Mouse (Mus musculus): ENCODE results near the gene Arrdc3. TPM values are rescaled to one million over a fixed set of nuclear protein-coding genes. Genes with fewer than 3 reads are reported as not detected.
"Not testable (repeated sequence)": the region's sequence is repeated elsewhere in the genome, so short reads cannot be mapped to it uniquely, and the experiment has no call there.

The Arrdc3 gene
- polyA plus RNA-seq, 1 experiment from 2014 or later: 56.2 TPM

GRCm38 (mm10) chr13:80894928-80895327 is 11.7 kb downstream of the Arrdc3 start:
- not testable (repeated sequence) for H3K9me3 ChIP-seq (ENCODE audit: control insufficient read depth, low read length); H3K9ac ChIP-seq (ENCODE audit: low read length); ATAC-seq (ENCODE audit: insufficient number of reproducible peaks, insufficient read depth, low FRiP score, low read depth); H3K4me1 ChIP-seq (ENCODE audit: control insufficient read depth in 2 of 2, insufficient read depth in 2 of 2, low read length in 2 of 2); H3K4me3 ChIP-seq (ENCODE audit: control insufficient read depth in 1 of 2, insufficient read depth in 1 of 2, low read depth in 1 of 2, low read length in 2 of 2); H3K27ac ChIP-seq (replicated peaks in 1 of 2; ENCODE audit: control insufficient read depth in 1 of 2, insufficient read depth in 1 of 2, low read depth in 2 of 2, low read length in 2 of 2); H3K4me2 ChIP-seq (ENCODE audit: low read length); H3K27me3 ChIP-seq (ENCODE audit: control insufficient read depth, insufficient read depth, low read length)
- WGBS: 87% methylated on average over 3 of the region's 3 CpGs
- peaks cover 70% of the 10 kb centered on the region for H3K36me3 ChIP-seq (ENCODE audit: control insufficient read depth, insufficient read depth, low read length)

DNA sequence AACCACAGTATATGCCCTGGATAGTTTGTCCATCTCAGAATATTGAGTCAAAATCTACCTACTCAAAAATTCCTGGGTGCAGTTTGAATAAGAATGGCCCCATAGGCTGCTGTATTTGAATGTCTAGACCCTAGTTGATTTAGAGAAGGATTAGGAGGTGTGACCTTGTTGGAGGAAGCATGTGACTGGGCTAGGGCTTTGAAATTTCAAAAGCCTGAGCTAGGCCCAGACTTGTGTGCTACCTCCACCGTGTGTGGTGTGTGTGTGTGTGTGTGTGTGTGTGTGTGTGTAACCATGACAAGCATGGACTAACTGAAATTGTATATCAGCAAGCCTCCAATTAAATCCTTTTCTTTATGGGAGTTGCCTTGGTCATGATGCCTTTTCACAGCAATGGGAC is 14.2 kb downstream of the Arrdc3 start:
- Histone ChIP-seq H3K27ac (replicated peaks in 1 of 2; ENCODE audit: control insufficient read depth in 1 of 2, insufficient read depth in 1 of 2, low read depth in 2 of 2, low read length in 2 of 2) (no peak overlapping the region), H3K9ac (ENCODE audit: low read length) (no peak overlapping the region), H3K4me2 (ENCODE audit: low read length) (no peak overlapping the region), H3K36me3 (ENCODE audit: control insufficient read depth, insufficient read depth, low read length) (peaks cover 46% of the 10 kb centered on the region), H3K4me1 (ENCODE audit: control insufficient read depth in 2 of 2, insufficient read depth in 2 of 2, low read length in 2 of 2) (no peaks in the 10 kb centered on the region), H3K4me3 (ENCODE audit: control insufficient read depth in 1 of 2, insufficient read depth in 1 of 2, low read depth in 1 of 2, low read length in 2 of 2) (no peak overlapping the region), H3K9me3 (ENCODE audit: control insufficient read depth, low read length) (0 out of 2 replicates have a peak, but pooled peaks cover 4% of the 10 kb centered on the region), H3K27me3 (ENCODE audit: control insufficient read depth, insufficient read depth, low read length) (no peaks in the 10 kb centered on the region)
- 68% methylated on average over 1 of the region's 1 CpGs for WGBS
- ATAC-seq (ENCODE audit: insufficient number of reproducible peaks, insufficient read depth, low FRiP score, low read depth): no peak

DNA sequence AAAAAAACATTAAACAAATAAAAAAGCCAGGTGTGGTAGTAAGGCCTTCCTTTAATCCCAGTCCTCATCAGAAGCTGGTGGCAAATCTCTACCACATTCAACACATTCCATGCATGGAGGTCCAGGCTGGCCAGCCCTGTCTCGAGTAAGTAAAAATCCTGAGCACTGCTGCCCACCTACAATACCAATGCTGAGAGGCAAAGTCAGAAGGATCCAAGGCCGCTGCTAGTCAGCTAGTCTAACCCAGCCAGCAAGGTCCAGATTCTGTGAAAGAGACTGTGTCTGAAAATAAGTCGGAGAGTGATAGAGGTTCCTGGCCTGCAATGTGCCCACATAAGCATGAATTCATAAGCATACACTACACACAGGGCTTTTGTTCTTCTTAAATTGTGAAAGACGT is 14.9 kb downstream of the Arrdc3 start:
- Histone ChIP-seq H3K27me3 (ENCODE audit: control insufficient read depth, insufficient read depth, low read length) (no peaks in the 10 kb centered on the region), H3K9ac (ENCODE audit: low read length) (no peak overlapping the region), H3K4me2 (ENCODE audit: low read length) (no peak overlapping the region), H3K27ac (replicated peaks in 1 of 2; ENCODE audit: control insufficient read depth in 1 of 2, insufficient read depth in 1 of 2, low read depth in 2 of 2, low read length in 2 of 2) (no peak overlapping the region), H3K4me3 (ENCODE audit: control insufficient read depth in 1 of 2, insufficient read depth in 1 of 2, low read depth in 1 of 2, low read length in 2 of 2) (no peak overlapping the region), H3K4me1 (ENCODE audit: control insufficient read depth in 2 of 2, insufficient read depth in 2 of 2, low read length in 2 of 2) (no peaks in the 10 kb centered on the region), H3K36me3 (ENCODE audit: control insufficient read depth, insufficient read depth, low read length) (peaks cover 40% of the 10 kb centered on the region), H3K9me3 (ENCODE audit: control insufficient read depth, low read length) (0 out of 2 replicates have a peak, but pooled peaks cover 4% of the 10 kb centered on the region)
- WGBS: 93% methylated on average over 4 of the region's 4 CpGs
- no peak for ATAC-seq (ENCODE audit: insufficient number of reproducible peaks, insufficient read depth, low FRiP score, low read depth)

DNA sequence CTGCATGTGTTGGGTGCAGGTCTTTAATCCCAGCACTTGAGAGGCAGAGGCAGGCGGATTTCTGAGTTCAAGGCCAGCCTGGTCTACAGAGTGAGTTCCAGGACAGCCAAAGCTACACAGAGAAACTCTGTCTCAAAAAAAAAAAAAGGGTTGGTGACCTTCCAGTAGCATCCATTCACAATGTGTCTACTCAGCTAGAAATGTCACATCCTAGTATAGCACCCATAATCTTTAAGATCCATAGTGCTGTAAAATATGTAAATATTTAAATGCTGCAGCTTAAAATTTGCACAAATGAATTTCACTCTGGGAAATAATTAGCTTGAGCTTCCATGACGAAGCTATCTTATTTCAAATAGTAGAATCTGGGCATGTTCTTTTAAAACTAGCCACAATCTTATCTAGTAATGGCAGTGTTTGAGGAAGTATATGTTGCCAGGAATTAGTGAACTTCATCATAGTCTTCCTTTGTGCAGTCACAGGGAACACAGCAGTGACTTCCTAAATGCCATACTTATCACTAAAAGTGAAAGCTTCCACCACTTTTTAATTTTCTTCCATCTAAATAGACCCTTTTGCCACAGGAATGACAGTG is 16.3 kb downstream of the Arrdc3 start:
- Histone ChIP-seq H3K9ac (ENCODE audit: low read length) (no peak overlapping the region), H3K27me3 (ENCODE audit: control insufficient read depth, insufficient read depth, low read length) (no peaks in the 10 kb centered on the region), H3K27ac (replicated peaks in 1 of 2; ENCODE audit: control insufficient read depth in 1 of 2, insufficient read depth in 1 of 2, low read depth in 2 of 2, low read length in 2 of 2) (no peak overlapping the region), H3K9me3 (ENCODE audit: control insufficient read depth, low read length) (0 out of 2 replicates have a peak, but pooled peaks cover 4% of the 10 kb centered on the region), H3K4me3 (ENCODE audit: control insufficient read depth in 1 of 2, insufficient read depth in 1 of 2, low read depth in 1 of 2, low read length in 2 of 2) (no peak overlapping the region), H3K4me1 (ENCODE audit: control insufficient read depth in 2 of 2, insufficient read depth in 2 of 2, low read length in 2 of 2) (no peaks in the 10 kb centered on the region), H3K4me2 (ENCODE audit: low read length) (no peak overlapping the region), H3K36me3 (ENCODE audit: control insufficient read depth, insufficient read depth, low read length) (peaks cover 25% of the 10 kb centered on the region)
- 67% methylated on average over 2 of the region's 2 CpGs for WGBS
- no peak for ATAC-seq (ENCODE audit: insufficient number of reproducible peaks, insufficient read depth, low FRiP score, low read depth)

GRCm38 (mm10) chr13:80901432-80901831 is 18.2 kb downstream of the Arrdc3 start:
- Histone ChIP-seq H3K36me3 (ENCODE audit: control insufficient read depth, insufficient read depth, low read length) (peaks cover 11% of the 10 kb centered on the region), H3K27me3 (ENCODE audit: control insufficient read depth, insufficient read depth, low read length) (no peaks in the 10 kb centered on the region), H3K4me1 (ENCODE audit: control insufficient read depth in 2 of 2, insufficient read depth in 2 of 2, low read length in 2 of 2) (no peaks in the 10 kb centered on the region), H3K4me3 (ENCODE audit: control insufficient read depth in 1 of 2, insufficient read depth in 1 of 2, low read depth in 1 of 2, low read length in 2 of 2) (no peak overlapping the region), H3K9ac (ENCODE audit: low read length) (no peak overlapping the region), H3K27ac (replicated peaks in 1 of 2; ENCODE audit: control insufficient read depth in 1 of 2, insufficient read depth in 1 of 2, low read depth in 2 of 2, low read length in 2 of 2) (no peak overlapping the region), H3K9me3 (ENCODE audit: control insufficient read depth, low read length) (0 out of 2 replicates have a peak, but pooled peaks cover 4% of the 10 kb centered on the region), H3K4me2 (ENCODE audit: low read length) (no peak overlapping the region)
- ATAC-seq (ENCODE audit: insufficient number of reproducible peaks, insufficient read depth, low FRiP score, low read depth): no peak
- WGBS: 86% methylated on average over 4 of the region's 4 CpGs

DNA sequence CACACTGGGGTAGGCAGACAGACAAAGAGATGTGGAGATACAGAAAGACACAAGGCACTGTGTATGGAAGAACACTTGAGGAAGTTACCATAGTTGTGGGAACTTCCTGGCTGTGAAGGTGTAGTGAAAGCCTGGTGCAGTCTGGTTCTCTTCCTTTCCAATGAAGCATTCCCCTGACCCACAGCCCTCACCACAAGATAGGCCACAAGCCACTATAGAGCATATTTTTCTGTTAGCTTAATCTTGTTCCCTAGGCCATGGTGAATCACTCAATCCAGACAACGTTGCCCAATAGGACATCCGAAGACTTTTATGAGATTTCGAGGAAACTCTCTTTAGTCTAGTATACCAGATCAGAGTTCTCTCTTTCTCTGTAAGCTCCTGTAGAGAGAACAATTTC is 19.6 kb downstream of the Arrdc3 start:
- Histone ChIP-seq H3K9me3 (ENCODE audit: control insufficient read depth, low read length) (0 out of 2 replicates have a peak, but pooled peaks cover 4% of the 10 kb centered on the region), H3K27ac (replicated peaks in 1 of 2; ENCODE audit: control insufficient read depth in 1 of 2, insufficient read depth in 1 of 2, low read depth in 2 of 2, low read length in 2 of 2) (no peak overlapping the region), H3K4me3 (ENCODE audit: control insufficient read depth in 1 of 2, insufficient read depth in 1 of 2, low read depth in 1 of 2, low read length in 2 of 2) (no peak overlapping the region), H3K27me3 (ENCODE audit: control insufficient read depth, insufficient read depth, low read length) (no peaks in the 10 kb centered on the region), H3K36me3 (ENCODE audit: control insufficient read depth, insufficient read depth, low read length) (no peaks in the 10 kb centered on the region), H3K4me2 (ENCODE audit: low read length) (no peak overlapping the region), H3K4me1 (ENCODE audit: control insufficient read depth in 2 of 2, insufficient read depth in 2 of 2, low read length in 2 of 2) (no peaks in the 10 kb centered on the region), H3K9ac (ENCODE audit: low read length) (no peak overlapping the region)
- 95% methylated on average over 3 of the region's 3 CpGs for WGBS
- ATAC-seq (ENCODE audit: insufficient number of reproducible peaks, insufficient read depth, low FRiP score, low read depth): no peak

GRCm38 (mm10) chr13:80913361-80913760 is 30.2 kb downstream of the Arrdc3 start:
- H3K4me1 ChIP-seq (ENCODE audit: control insufficient read depth in 2 of 2, insufficient read depth in 2 of 2, low read length in 2 of 2): no peaks in the 10 kb centered on the region
- no peaks in the 10 kb centered on the region for H3K36me3 ChIP-seq (ENCODE audit: control insufficient read depth, insufficient read depth, low read length)
- H3K27ac ChIP-seq (replicated peaks in 1 of 2; ENCODE audit: control insufficient read depth in 1 of 2, insufficient read depth in 1 of 2, low read depth in 2 of 2, low read length in 2 of 2): no peak overlapping the region
- no peak overlapping the region for H3K4me3 ChIP-seq (ENCODE audit: control insufficient read depth in 1 of 2, insufficient read depth in 1 of 2, low read depth in 1 of 2, low read length in 2 of 2)
- ATAC-seq (ENCODE audit: insufficient number of reproducible peaks, insufficient read depth, low FRiP score, low read depth): no peak
- H3K9me3 ChIP-seq (ENCODE audit: control insufficient read depth, low read length): no peaks in the 10 kb centered on the region
- H3K9ac ChIP-seq (ENCODE audit: low read length): no peak overlapping the region
- H3K27me3 ChIP-seq (ENCODE audit: control insufficient read depth, insufficient read depth, low read length): no peaks in the 10 kb centered on the region
- no peak overlapping the region for H3K4me2 ChIP-seq (ENCODE audit: low read length)

GRCm38 (mm10) chr13:80920939-80921338 is 37.8 kb downstream of the Arrdc3 start:
- WGBS: 65% methylated on average over 6 of the region's 6 CpGs
- Histone ChIP-seq H3K4me3 (ENCODE audit: control insufficient read depth in 1 of 2, insufficient read depth in 1 of 2, low read depth in 1 of 2, low read length in 2 of 2) (no peak overlapping the region), H3K9me3 (ENCODE audit: control insufficient read depth, low read length) (no peaks in the 10 kb centered on the region), H3K36me3 (ENCODE audit: control insufficient read depth, insufficient read depth, low read length) (no peaks in the 10 kb centered on the region), H3K27ac (replicated peaks in 1 of 2; ENCODE audit: control insufficient read depth in 1 of 2, insufficient read depth in 1 of 2, low read depth in 2 of 2, low read length in 2 of 2) (no peak overlapping the region), H3K4me2 (ENCODE audit: low read length) (no peak overlapping the region), H3K27me3 (ENCODE audit: control insufficient read depth, insufficient read depth, low read length) (no peaks in the 10 kb centered on the region), H3K9ac (ENCODE audit: low read length) (no peak overlapping the region), H3K4me1 (ENCODE audit: control insufficient read depth in 2 of 2, insufficient read depth in 2 of 2, low read length in 2 of 2) (no peaks in the 10 kb centered on the region)
- no peak for ATAC-seq (ENCODE audit: insufficient number of reproducible peaks, insufficient read depth, low FRiP score, low read depth)
